Mouse (Mus musculus) c-Kit-positive CD71-positive TER-119-negative erythroid progenitor cells, embryonic 14.5 days (primary cell): Measurements from ENCODE around the gene Zfp618.

Experiments used
- DNase-seq: peaks from one replicate; pipeline ENCODE4 v3.0.0-alpha.2; 2013; ENCODE audit warnings: low read depth

Gene Zfp618

DNA sequence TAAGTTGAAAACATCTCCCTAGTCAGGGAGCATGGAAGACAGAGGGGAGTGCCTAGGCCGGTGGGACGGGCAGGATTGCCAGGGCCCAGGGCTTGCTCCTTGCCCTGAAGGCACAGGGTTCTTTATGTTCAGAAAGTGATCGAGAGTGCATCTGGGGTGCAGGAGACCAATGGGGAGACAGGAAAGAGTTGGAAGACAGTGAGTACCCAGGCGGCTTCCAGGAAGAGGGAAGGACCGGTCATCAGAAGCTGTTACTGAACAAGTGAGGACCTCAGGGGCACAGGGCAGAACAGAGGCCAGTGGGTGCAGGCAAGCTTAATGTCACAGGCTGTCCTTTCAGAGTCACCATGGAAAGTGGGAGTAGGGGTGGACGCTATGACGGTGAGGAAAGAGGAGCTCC lies 192.8 kb downstream of the Zfp618 start:
- DNase-seq, result no peak

DNA sequence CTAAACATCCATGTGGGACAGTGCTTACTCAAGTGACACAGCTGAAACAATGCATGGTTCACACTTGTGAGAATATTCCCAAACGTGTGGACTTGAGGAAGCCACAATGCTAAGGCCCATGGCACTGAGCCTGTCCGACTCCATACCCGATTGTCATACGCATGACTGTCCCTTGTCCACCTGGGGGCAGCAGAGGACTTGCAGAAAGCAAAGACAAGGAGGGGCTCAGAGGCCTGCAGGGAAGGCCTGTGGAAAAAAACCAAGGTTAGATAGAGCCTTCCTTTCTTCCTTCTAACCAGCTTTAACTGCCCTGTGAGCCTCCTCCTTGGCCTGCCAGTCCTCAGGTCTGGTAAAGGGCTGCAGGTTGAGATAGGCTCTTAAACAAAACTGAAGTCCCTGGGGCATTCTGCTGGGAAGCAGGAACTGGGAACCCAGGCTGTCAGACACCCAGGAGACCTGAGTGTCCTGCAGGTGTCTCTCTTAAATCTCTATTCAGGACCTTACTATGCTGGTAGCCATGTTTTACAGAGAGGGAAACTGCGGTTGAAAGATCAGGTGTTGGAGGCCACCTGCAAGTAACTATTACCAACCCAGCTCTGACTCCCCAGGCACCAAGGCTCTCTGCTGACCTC lies 193.7 kb downstream of the Zfp618 start:
- peak; percentile 19 for DNase-seq

GRCm38 (mm10) chr4:63165636-63166035 lies 200.3 kb downstream of the Zfp618 start:
- no peak for DNase-seq

- DNase-seq, result no peak
Measured at GRCm38 (mm10) chr4:63166323-63166722, 200.9 kb downstream of the Zfp618 start.

DNA sequence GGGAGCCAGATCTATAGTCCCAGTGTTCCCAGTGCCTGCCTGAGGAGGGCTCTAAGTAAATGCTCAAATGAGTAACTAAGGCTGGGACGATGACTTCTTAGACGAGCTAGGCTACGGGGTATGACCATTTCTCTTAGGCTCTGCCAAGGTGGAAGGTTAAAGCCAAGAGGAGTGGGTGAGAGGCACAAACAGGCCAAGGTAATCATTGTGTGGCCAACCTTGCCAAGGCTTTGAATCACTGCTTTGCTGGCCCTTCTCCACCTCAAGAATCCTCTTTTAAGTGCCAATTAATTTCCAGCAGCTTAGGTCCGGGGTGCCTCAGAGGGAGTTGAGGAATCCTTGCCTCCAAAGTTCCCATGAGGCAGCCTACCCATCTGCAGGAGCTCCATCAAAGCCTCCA lies 204.7 kb downstream of the Zfp618 start:
- no peak for DNase-seq

GRCm38 (mm10) chr4:63171122-63171521 lies 205.7 kb downstream of the Zfp618 start:
- DNase-seq, result no peak

- DNase-seq, result no peak
Measured at GRCm38 (mm10) chr4:63171969-63172685, 206.8 kb downstream of the Zfp618 start, which contains the start of gene Kif12. Kif12 (minus strand) TSS chr4:63172131.

DNA sequence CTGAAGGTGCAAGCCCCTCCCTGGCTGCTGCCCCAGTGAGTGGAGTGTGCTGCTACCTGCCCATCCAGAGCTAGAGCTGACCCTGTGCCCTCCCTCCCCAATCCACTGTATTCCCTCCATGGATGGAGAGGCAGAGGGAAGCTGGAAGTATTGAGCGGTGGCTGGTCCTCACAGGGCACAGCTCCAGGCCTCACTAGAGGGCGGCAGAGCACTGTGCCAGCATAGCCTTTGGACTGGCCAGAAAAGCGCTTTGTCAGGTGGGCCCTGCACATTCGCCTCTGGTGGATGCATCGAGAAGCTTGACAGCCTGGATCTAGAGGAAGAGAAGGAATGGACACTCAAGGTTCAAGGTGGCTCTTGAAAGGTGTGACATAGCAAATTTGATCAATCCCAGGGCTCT lies 216.2 kb downstream of the Zfp618 start:
- no peak for DNase-seq

GRCm38 (mm10) chr4:63186281-63186870 lies 221.0 kb downstream of the Zfp618 start:
- no peak for DNase-seq
